Mouse (Mus musculus): ENCODE data around the gene Cdk14.

DNA sequence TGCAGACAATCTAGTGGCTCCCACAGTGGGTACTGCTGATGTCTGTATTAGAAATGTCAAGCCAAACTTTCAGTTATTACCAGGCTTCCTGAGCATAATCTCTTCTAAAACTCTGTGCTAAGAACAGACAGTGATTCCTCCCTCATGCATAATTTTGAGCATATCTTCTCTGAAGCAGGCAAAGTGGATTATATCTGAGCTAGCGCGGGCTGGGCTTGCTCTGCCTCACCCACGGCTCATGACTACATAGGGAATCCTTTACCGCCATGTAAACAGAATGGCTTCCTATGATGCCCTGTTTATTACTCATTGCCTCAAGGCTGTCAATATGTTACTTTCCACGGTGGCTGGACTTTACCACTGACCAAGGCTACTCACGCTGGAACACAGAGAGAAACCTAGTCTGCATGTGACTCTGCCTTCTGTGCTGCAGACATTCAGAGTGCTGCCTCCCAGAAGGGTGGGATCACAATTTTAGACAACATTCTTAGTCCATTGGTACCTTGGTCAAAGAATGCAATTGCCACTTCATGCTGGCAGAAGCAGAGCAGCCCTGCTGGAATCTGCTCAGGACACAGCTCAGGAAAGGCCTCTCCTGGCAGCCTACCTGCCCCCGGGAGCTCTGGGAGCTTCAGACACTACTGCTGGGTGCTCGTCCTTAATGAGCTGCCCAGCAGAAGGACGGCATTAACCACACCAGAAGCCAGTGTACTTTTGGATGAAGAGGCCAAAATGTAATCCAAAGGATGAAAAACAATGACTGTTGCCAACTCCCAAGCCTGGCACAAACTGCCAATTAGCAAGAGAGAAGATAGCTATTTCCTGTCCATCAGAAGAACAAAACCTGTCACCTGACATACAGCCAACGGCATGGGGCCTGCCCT is 503.5 kb downstream of the Cdk14 start:
- TF ChIP-seq MAFK (IDR thresholded peaks at IDR 0.05; ENCODE audit: insufficient read depth, low read depth, low read length) (no peak), ZNF384 (IDR thresholded peaks at IDR 0.05; ENCODE audit: low read depth, low read length) (no peak), ZC3H11A (IDR thresholded peaks at IDR 0.05; ENCODE audit: borderline replicate concordance, low read depth, low read length) (no peak)

Measured in ES-E14 (cell line).